Mouse (Mus musculus): ENCODE results near the gene Myrfl. TPM values are rescaled to one million over a fixed set of nuclear protein-coding genes. Genes with fewer than 3 reads are reported as not detected.

The Myrfl gene
- polyA plus RNA-seq, 1 experiment from 2014 or later = 0.23 TPM

DNA sequence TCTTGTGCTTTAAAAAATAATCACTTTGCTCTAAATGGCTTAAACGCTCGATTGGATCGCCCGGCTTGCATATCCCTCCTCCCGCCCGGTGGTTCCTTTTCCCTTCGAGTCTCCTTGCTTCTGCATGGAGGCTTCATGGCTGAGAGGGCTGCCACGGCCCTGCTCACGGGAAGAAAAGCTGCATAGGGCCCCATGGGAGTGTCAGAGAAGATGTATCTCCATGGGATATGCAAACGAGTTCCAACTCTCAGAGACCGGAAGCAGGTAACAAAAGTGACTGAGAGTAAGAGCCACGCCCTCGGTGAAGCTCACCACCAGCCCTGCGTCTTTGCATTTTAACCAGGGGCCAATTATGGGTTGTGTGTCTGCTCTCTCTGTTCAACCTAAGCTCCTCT lies 24.7 kb downstream of the Myrfl start:
- Histone ChIP-seq H3K9ac (ENCODE audit: low read depth, low read length) (no peak overlapping the region), H3K27ac (ENCODE audit: low read depth, low read length) (no peak overlapping the region), H3K4me1 (ENCODE audit: control insufficient read depth, insufficient read depth, low read length) (no peaks in the 10 kb centered on the region), H3K4me2 (no peak overlapping the region), H3K27me3 (ENCODE audit: control insufficient read depth, insufficient read depth, low read length) (no peaks in the 10 kb centered on the region), H3K36me3 (ENCODE audit: control insufficient read depth, insufficient read depth, low read length) (no peaks in the 10 kb centered on the region), H3K9me3 (replicated peaks; ENCODE audit: control insufficient read depth, low read length) (no peaks in the 10 kb centered on the region), H3K4me3 (ENCODE audit: low read depth, low read length) (no peak overlapping the region)
- no peak for ATAC-seq (replicated peaks; ENCODE audit: insufficient number of reproducible peaks, low FRiP score, low TSS enrichment)
- WGBS (ENCODE audit: insufficient replicate concordance) = 73% methylated on average over 14 of the region's 14 CpGs

DNA sequence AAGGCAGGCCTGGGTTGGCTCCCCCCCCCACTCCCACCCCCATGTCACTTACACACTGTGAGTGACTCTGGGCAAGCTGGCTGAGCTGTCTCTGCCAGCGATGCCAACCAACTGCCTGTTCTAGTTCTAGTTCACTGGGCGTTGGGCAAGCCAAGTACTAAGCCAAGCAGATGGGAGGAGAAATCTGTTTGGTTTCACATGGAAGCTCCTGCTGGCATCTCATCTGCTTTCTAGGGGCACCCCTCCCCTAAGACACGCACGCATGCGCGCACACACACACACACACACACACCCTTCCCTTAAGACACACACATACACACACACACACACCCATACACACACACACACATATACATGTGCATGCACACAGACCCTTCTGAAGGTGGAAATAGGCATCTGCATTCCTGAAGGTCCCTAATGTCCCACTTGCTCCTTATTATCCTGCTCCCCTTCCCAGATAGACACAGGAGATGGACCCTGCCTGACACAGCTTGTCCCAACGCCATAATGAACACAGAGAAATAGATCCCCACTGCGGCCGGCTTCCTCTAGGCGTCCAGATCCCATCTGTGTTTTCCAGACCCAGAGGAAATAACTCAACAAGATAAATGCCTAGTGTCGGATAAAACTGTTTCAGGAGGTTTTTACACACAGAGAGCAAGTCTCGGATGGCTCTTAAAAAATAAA lies 25.2 kb downstream of the Myrfl start:
- no peaks in the 10 kb centered on the region for H3K36me3 ChIP-seq (ENCODE audit: control insufficient read depth, insufficient read depth, low read length)
- H3K9me3 ChIP-seq (replicated peaks; ENCODE audit: control insufficient read depth, low read length) = no peaks in the 10 kb centered on the region
- 71% methylated on average over 12 of the region's 12 CpGs for WGBS (ENCODE audit: insufficient replicate concordance)
- H3K4me1 ChIP-seq (ENCODE audit: control insufficient read depth, insufficient read depth, low read length) = no peaks in the 10 kb centered on the region
- no peak overlapping the region for H3K27ac ChIP-seq (ENCODE audit: low read depth, low read length)
- H3K4me2 ChIP-seq = no peak overlapping the region
- ATAC-seq (replicated peaks; ENCODE audit: insufficient number of reproducible peaks, low FRiP score, low TSS enrichment) = no peak
- no peaks in the 10 kb centered on the region for H3K27me3 ChIP-seq (ENCODE audit: control insufficient read depth, insufficient read depth, low read length)
- H3K9ac ChIP-seq (ENCODE audit: low read depth, low read length) = no peak overlapping the region
- H3K4me3 ChIP-seq (ENCODE audit: low read depth, low read length) = no peak overlapping the region

DNA sequence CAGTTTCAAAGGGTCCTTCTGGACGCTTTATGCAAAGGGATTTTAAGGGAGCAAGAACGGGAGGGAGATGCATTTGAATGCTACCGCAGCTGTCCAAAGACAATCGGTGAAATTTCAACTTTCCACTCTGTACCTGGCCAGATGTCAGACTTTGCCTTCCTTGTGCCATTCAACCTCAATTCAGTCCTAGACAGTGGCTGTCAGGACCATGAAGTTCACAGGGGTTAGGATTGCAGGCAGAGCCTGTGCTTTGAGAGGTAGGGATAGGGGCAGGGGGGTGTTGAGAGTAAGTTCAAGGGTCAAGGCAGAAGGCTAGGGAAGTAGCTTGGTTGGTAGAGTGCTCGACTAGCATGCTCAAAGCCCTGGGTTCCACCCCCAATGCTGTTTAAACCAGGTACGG lies 25.9 kb downstream of the Myrfl start:
- no peak overlapping the region for H3K27ac ChIP-seq (ENCODE audit: low read depth, low read length)
- no peaks in the 10 kb centered on the region for H3K36me3 ChIP-seq (ENCODE audit: control insufficient read depth, insufficient read depth, low read length)
- 79% methylated on average over 6 of the region's 6 CpGs for WGBS (ENCODE audit: insufficient replicate concordance)

DNA sequence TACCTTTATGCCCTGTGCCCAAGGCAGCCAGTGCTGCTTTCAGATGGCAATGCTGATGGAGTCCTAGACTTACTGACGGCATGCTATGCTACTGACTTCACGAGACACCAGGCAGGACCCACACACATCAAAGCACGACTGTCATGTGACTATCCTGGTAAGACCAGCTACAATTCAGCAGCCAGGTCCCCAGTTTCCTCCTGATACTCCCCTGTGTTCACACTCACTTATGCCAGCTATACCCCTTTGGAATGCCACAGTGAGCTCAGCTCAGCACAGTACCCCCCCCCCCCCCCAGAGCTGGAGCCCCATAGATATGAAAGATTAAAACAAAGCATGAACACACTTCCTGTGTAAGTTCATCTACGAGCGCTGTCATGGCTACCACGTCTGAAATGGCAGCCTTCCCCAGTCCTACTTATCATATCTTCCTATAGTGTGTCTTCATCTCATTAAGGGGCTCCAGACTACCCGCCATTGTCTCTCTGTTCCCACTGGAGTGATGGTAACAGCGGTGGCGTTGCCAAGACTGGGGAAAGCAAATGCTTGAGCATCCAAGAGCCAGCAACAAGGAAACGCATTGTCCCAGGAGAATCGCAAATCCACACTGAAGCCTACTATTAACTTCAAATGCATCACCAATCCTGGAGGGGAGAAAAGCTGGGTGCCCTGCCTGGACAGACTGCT lies 43.4 kb downstream of the Myrfl start:
- no peak overlapping the region for H3K4me2 ChIP-seq
- WGBS (ENCODE audit: insufficient replicate concordance) = 74% methylated on average over 11 of the region's 11 CpGs
- no peaks in the 10 kb centered on the region; the same call in 1 of the 2 replicates for H3K4me1 ChIP-seq (ENCODE audit: control insufficient read depth, insufficient read depth, low read length)
- H3K27me3 ChIP-seq (ENCODE audit: control insufficient read depth, insufficient read depth, low read length) = no peaks in the 10 kb centered on the region
- H3K4me3 ChIP-seq (ENCODE audit: low read depth, low read length) = no peak overlapping the region
- H3K36me3 ChIP-seq (ENCODE audit: control insufficient read depth, insufficient read depth, low read length) = no peaks in the 10 kb centered on the region
- no peak for ATAC-seq (replicated peaks; ENCODE audit: insufficient number of reproducible peaks, low FRiP score, low TSS enrichment)
- H3K9ac ChIP-seq (ENCODE audit: low read depth, low read length) = no peak overlapping the region
- H3K27ac ChIP-seq (ENCODE audit: low read depth, low read length) = no peak overlapping the region
- H3K9me3 ChIP-seq (replicated peaks; ENCODE audit: control insufficient read depth, low read length) = no peaks in the 10 kb centered on the region

More for the DNA sequence above, 25.9 kb downstream of the Myrfl start:
- Histone ChIP-seq H3K27me3 (ENCODE audit: control insufficient read depth, insufficient read depth, low read length) (no peaks in the 10 kb centered on the region), H3K9me3 (replicated peaks; ENCODE audit: control insufficient read depth, low read length) (no peaks in the 10 kb centered on the region), H3K4me3 (ENCODE audit: low read depth, low read length) (no peak overlapping the region), H3K4me1 (ENCODE audit: control insufficient read depth, insufficient read depth, low read length) (no peaks in the 10 kb centered on the region), H3K9ac (ENCODE audit: low read depth, low read length) (no peak overlapping the region), H3K4me2 (no peak overlapping the region)
- no peak for ATAC-seq (replicated peaks; ENCODE audit: insufficient number of reproducible peaks, low FRiP score, low TSS enrichment)

DNA sequence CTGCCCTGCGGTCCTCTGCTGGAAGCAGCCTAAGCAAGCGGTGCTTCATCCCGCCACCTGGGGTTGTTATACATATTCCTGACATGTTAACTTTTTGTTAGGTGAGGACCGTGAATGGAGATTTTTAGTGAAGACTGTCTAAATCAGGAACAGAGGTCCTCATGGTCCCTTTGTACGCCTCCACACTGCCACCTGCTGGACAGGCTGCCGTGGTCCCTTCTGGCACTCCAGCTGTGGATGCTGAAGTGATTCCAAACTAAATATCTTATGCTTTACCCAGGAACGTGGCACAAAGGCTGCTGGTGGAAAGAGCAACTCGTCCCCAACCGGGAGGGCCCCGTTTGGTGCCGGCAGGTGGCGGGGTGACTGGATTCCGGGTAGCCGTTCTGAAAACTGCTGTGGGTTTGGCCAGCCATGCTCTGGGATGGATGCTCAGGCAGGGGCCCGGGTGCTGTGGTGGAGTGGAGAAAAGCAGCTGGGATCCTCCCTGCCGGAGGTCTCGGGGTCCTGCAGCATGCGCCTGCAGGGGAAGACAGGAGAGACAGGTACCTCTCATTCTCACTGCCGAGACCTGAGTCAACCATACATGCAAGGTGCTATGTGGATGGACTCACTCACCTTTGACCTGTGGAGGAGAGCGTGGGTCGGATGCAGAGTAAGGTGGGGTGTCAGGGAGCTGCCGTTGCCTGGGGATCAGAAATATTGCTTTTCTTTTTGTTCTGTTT lies 47.8 kb downstream of the Myrfl start:
- Histone ChIP-seq H3K27ac (ENCODE audit: low read depth, low read length) (no peak overlapping the region), H3K9ac (ENCODE audit: low read depth, low read length) (no peak overlapping the region), H3K27me3 (ENCODE audit: control insufficient read depth, insufficient read depth, low read length) (no peaks in the 10 kb centered on the region), H3K36me3 (ENCODE audit: control insufficient read depth, insufficient read depth, low read length) (no peaks in the 10 kb centered on the region), H3K9me3 (replicated peaks; ENCODE audit: control insufficient read depth, low read length) (no peaks in the 10 kb centered on the region), H3K4me3 (ENCODE audit: low read depth, low read length) (no peak overlapping the region), H3K4me2 (peak overlapping the region; percentile 41), H3K4me1 (ENCODE audit: control insufficient read depth, insufficient read depth, low read length) (no peaks in the 10 kb centered on the region; the same call in 1 of the 2 replicates)
- 23% methylated on average over 22 of the region's 22 CpGs for WGBS (ENCODE audit: insufficient replicate concordance)
- no peak for ATAC-seq (replicated peaks; ENCODE audit: insufficient number of reproducible peaks, low FRiP score, low TSS enrichment)

DNA sequence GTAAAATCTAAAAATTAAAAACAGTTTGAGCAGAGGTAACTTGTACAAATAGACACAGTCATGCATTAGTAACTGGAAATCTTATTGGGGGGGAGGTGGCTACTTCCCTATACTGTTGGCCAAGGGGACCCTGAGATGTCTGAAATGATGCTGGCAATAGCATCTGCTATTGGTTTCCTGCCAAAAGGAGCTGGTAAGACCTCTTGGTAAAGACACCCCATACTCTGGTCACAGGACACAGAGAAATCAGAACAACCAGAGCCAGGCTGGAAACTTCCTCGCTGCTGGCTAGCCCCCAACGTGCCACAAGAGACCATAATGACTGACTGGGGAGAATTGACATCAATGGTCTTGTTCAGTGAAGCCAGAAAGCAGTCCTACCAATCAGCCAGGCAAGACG lies 55.2 kb downstream of the Myrfl start:
- Histone ChIP-seq H3K27me3 (ENCODE audit: control insufficient read depth, insufficient read depth, low read length) (no peaks in the 10 kb centered on the region), H3K9ac (ENCODE audit: low read depth, low read length) (no peak overlapping the region), H3K4me2 (no peak overlapping the region), H3K4me1 (ENCODE audit: control insufficient read depth, insufficient read depth, low read length) (no peaks in the 10 kb centered on the region), H3K36me3 (ENCODE audit: control insufficient read depth, insufficient read depth, low read length) (no peaks in the 10 kb centered on the region), H3K9me3 (replicated peaks; ENCODE audit: control insufficient read depth, low read length) (no peaks in the 10 kb centered on the region), H3K4me3 (ENCODE audit: low read depth, low read length) (no peak overlapping the region), H3K27ac (ENCODE audit: low read depth, low read length) (no peak overlapping the region)
- 72% methylated on average over 3 of the region's 3 CpGs for WGBS (ENCODE audit: insufficient replicate concordance)
- no peak for ATAC-seq (replicated peaks; ENCODE audit: insufficient number of reproducible peaks, low FRiP score, low TSS enrichment)

GRCm38 (mm10) chr10:116830676-116831075 lies 66.0 kb downstream of the Myrfl start:
- H3K4me1 ChIP-seq (ENCODE audit: control insufficient read depth, insufficient read depth, low read length) = no peaks in the 10 kb centered on the region; the same call in 1 of the 2 replicates
- no peaks in the 10 kb centered on the region for H3K36me3 ChIP-seq (ENCODE audit: control insufficient read depth, insufficient read depth, low read length)
- no peaks in the 10 kb centered on the region for H3K27me3 ChIP-seq (ENCODE audit: control insufficient read depth, insufficient read depth, low read length)
- no peak overlapping the region for H3K4me3 ChIP-seq (ENCODE audit: low read depth, low read length)
- no peaks in the 10 kb centered on the region for H3K9me3 ChIP-seq (replicated peaks; ENCODE audit: control insufficient read depth, low read length)
- no peak overlapping the region for H3K9ac ChIP-seq (ENCODE audit: low read depth, low read length)
- H3K4me2 ChIP-seq = no peak overlapping the region
- no peak overlapping the region for H3K27ac ChIP-seq (ENCODE audit: low read depth, low read length)
- 88% methylated on average over 6 of the region's 6 CpGs for WGBS (ENCODE audit: insufficient replicate concordance)
- ATAC-seq (replicated peaks; ENCODE audit: insufficient number of reproducible peaks, low FRiP score, low TSS enrichment) = no peak

GRCm38 (mm10) chr10:116828099-116828498 lies 68.6 kb downstream of the Myrfl start:
- H3K4me3 ChIP-seq (ENCODE audit: low read depth, low read length) = no peak overlapping the region
- H3K27me3 ChIP-seq (ENCODE audit: control insufficient read depth, insufficient read depth, low read length) = no peaks in the 10 kb centered on the region
- no peaks in the 10 kb centered on the region for H3K36me3 ChIP-seq (ENCODE audit: control insufficient read depth, insufficient read depth, low read length)
- no peak for ATAC-seq (replicated peaks; ENCODE audit: insufficient number of reproducible peaks, low FRiP score, low TSS enrichment)
- no peaks in the 10 kb centered on the region; the same call in 1 of the 2 replicates for H3K4me1 ChIP-seq (ENCODE audit: control insufficient read depth, insufficient read depth, low read length)
- no peak overlapping the region for H3K9ac ChIP-seq (ENCODE audit: low read depth, low read length)
- H3K4me2 ChIP-seq = no peak overlapping the region
- no peaks in the 10 kb centered on the region for H3K9me3 ChIP-seq (replicated peaks; ENCODE audit: control insufficient read depth, low read length)
- WGBS (ENCODE audit: insufficient replicate concordance) = 56% methylated on average over 4 of the region's 4 CpGs
- H3K27ac ChIP-seq (ENCODE audit: low read depth, low read length) = no peak overlapping the region

Measured in heart, embryonic 11.5 days (tissue).